Mouse (Mus musculus): ENCODE measurements around the gene Msi2.

Gene Msi2

GRCm38 (mm10) chr11:88560634-88561033 lies 157.7 kb downstream of the Msi2 start:
- DNase-seq (ENCODE audit: low spot score) = no peak

DNA sequence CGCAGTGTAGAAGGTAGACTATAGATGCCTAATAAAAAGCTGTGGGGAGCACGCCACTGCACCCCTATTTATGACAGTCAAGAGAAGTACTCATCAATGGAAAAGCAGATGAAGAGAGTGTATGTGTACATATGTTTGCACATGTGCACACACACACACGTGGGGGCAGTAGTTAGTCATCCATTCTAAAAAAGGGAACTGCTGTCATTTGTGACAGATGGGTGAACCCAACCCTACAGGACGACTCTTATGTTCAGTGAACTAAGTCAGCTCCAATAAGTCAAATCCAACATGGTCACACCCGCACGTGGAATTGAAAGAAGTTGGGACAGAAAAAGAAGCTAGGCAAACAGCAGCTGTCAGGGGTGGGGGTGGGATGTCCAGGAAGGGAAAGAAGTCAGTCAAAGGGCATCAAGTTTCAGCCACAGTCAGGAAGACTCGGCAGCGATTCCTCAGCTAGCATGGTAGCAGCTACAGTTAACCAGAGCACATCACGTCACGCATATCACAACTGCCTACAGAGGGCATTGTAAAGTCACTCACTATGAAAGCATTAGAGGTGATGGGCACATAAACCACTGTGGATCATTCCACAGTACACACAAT lies 158.8 kb downstream of the Msi2 start:
- DNase-seq (ENCODE audit: low spot score) = no peak

- DNase-seq (ENCODE audit: low spot score) = no peak
Observed at GRCm38 (mm10) chr11:88558731-88559130, 159.6 kb downstream of the Msi2 start.

GRCm38 (mm10) chr11:88557828-88558580 lies 160.3 kb downstream of the Msi2 start:
- peak; percentile 46 for DNase-seq (ENCODE audit: low spot score)

DNA sequence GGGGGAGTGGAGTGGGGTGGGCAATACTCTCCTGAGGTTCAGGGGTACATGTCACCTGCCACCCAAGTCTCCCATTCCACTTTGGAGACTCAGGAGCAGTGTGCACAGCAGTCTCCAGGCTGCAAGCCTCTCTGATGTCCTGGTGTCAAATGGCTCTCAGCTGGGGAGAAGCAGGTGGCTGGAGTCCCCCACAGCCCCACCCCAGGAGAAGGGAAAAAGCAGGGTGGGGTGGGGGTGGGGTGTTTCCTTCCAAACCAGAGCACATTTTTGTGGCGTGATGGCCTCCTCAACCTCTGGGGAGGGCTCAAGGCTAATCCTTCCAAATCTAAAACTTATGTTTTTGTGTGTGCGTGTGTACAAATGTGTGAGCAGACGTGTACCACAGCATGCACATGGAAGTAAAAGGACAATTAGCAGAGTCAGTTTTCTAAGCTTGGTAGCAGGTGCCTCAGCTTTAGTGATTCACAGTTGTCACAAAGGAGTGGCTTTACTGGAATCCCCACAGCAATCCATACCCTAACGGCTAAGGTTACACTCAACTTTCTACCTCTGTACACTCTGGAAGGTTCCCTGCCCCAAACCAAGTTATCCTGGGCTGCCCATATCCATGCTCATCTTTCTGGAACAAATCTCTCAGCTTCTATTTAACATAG lies 161.1 kb downstream of the Msi2 start:
- no peak for DNase-seq (ENCODE audit: low spot score)

- DNase-seq (ENCODE audit: low spot score) = peak; percentile 77
Observed at GRCm38 (mm10) chr11:88555902-88556549, 162.3 kb downstream of the Msi2 start.

- no peak for DNase-seq (ENCODE audit: low spot score)
Observed at GRCm38 (mm10) chr11:88555232-88555818, 163.0 kb downstream of the Msi2 start.

DNA sequence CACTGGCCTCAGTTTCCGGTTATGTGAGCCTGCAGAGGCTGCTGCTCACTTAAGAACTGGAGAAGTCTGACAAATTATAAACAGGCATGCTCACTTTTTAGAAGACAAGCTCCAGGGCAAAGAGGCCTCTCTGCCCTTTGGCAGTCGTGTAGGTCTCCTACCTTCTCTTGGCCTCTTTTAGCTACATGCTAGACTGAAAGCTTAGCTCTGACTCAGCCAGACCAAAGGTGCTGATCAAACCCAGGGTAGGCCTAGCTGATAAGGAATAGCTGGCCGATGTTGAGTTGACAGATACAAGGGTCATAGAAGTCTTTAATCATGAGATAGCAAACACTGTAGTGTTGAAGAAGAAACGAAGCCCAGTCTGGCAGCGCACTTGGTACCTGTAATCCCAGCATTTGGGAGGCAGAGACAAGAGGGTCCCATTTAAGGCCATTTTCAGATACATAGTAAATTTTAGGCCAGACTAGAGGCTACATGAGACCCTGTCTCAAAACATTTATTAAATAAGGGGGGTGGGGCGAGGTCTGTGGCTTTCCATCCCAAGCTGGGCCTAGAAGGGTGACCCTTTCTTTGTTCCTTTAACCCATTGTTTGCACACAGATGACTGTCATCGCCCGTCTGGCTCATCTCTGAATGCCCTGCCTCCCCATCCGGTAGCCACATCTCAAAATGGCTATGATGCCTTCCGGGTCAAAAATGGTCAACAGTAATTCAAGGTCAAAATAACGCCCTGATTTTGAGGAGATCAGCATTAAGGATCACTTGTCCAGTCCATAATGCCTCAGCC lies 164.6 kb downstream of the Msi2 start:
- no peak for DNase-seq (ENCODE audit: low spot score)

- peak; percentile 81 for DNase-seq (ENCODE audit: low spot score)
Observed at GRCm38 (mm10) chr11:88552987-88553386, 165.3 kb downstream of the Msi2 start.

DNA sequence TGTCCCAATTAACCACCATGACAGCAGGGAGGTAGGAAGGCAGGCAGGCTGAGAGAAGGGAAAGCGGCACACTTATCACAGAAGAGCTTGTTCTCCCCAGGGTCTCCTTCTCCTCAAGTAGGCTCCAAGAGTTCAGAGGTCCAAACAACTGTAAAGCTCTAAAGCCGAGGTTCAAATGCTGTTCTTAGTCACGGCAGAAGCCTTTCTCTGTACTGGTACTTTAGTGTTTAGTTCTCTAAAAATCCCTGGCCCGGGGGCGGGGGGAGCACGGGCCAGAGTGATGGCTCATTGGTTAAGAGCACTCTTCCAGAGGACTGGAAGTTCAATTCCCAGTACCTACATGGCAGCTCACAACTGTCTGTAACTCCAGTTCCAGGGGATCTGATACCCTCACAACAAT lies 165.9 kb downstream of the Msi2 start:
- DNase-seq (ENCODE audit: low spot score) = no peak

GRCm38 (mm10) chr11:88551034-88551433 lies 167.3 kb downstream of the Msi2 start:
- DNase-seq (ENCODE audit: low spot score) = peak; percentile 54

DNA sequence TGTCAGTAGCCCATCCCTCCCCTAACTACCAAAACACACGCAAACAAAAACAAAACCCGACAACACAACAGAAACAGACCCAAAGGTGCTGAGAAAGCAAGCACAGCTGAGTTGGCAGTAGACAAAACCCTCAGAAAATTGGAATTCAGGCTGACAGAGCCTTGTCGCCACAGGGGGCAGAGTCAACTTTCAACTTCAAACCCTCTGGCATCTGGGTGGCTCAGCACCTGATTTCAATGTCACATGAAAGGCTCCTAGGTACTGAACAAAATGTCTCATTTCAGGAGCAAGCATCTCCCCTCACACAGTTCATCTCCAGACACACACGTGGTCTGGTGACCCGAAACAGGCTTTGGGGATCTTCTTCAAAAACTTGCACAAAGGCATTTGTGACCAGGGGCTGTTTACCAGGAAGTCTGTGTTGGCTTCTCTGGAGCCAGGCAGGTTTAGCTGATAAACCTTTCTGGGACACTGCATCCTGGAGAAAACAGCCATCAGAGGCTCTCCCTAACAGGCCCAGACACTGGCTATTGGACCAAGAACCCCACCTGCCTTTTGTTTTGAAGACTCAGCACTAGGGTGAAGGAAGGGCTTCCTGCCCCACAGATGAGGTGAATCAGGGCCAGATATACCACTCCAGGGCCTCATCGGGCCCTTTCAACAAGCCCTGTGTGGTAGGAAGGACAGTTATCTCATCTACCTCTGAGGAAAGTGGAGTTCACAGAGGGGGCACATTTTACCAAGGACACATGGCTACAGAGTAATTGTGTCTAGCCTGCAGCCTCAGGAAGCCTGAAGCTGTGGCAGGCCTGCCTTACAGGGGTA lies 168.0 kb downstream of the Msi2 start:
- DNase-seq (ENCODE audit: low spot score) = no peak

DNA sequence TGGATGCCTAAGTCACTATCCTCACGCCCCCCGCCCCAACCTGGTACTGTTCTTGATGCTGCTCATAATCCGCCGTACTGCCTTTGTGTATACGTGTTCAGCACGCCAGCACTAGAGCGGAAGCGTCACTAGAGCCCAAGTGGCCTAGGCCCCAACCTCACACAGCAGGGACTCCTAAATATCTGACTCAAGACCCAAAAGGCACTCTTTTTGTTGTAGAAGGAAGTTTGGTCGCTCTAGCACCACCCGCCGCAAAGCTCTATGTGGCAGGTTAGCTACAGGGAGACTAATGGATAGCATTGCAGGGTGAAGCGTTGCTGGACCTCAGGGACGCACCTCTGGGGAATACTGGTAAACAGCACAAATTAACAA lies 168.8 kb downstream of the Msi2 start:
- DNase-seq (ENCODE audit: low spot score) = no peak

DNA sequence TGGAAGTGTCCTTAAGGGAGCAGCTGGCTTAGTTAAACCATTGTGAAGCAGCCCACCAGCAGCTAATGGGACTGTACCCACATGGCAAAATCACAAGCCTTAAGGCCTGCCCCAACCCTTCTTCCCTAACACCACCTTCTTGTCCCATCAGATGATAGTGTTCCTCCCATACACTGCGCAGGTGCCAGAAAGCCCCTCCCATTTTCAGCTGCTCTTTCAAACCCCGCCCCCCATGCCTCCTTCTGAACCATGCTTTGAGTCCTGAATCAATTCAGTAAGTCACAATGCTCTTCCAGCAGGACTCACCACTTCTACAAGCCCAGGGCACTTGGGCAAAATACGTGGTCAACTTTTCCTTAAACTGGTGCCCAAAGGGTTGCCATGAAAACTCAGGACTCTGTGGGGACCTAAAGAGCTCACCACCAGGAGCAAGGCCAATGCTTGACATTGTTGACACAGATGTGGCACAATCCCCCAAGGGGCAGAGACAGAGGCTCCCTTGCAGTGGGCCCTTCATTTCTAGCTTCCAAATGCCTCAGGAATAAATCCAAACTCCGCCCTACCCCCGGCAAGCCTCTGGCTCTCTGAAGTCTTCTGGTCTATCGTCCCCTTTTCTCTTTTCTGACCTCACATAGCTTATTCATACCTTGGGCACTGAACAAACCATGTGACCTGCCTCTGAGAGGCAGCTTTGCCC lies 169.3 kb downstream of the Msi2 start:
- no peak for DNase-seq (ENCODE audit: low spot score)

GRCm38 (mm10) chr11:88548423-88548822 lies 169.9 kb downstream of the Msi2 start:
- DNase-seq (ENCODE audit: low spot score) = no peak

DNA sequence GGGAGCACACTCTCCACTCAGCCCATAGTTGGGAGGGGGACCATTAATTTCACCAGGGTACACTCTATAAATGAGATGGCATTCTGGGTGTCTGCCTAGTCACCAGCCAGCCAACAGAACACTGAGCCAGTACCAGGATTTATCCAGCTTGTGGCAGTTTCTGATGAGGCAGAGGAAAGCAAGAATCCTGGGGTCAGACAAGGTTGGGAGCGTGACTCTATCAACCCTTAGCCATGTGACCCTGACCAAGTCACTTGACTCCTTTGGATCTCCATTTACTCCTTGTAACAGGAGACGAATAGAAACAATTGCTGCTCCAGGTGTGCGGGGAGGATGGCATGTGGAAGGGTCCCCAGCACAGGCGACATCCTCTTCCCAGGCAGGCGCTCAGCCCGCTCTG lies 174.5 kb downstream of the Msi2 start:
- DNase-seq (ENCODE audit: low spot score) = no peak

GRCm38 (mm10) chr11:88542817-88543216 lies 175.5 kb downstream of the Msi2 start:
- DNase-seq (ENCODE audit: low spot score) = no peak

DNA sequence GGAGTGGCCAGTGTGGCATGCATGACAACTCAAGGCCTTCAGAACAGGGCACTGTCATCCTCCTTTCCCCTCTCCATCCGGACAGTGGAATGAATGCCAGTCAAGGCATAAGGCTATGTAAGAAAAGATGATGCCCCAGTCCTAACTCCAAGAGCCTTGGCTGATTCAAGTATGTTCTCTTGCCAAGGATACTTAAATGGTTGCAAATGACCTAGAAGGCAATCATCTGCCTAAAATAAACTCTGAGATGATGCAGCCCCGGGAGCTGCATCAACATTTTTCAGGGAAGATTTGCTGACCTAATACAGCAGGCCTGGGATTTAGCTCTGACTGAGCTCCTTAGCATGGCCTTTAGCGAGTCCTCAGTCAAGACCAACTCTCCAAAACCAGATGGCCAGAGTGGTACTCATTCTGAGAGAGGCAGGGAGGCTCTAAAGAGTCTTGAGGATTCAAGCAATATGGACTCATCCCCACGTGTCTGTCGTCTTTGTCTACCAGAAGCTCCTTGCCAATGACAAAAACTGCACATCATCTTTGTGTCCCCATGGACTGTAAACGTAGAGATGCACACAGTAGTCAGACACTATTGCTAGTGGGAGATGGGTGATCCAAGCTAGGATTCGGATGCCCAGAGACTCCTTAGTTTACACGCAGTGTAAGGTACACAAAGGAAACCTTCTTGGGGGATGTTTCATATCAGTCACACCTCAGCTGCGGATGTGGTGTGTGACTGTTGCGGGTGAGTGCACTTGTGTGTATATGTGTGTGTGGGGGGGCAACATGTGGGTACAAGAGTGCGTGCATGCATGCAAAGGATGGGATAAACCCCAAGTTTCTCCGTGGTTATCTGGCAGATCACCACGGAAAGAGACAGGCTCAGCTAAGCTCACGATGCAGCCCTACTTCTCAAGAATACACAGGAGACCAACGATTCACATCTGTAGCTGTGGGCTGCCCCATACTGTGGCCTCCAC lies 176.4 kb downstream of the Msi2 start:
- DNase-seq (ENCODE audit: low spot score) = no peak
